Mouse (Mus musculus) gastrocnemius, postnatal 4 days (tissue): ENCODE data around the gene Muc2. TPM values are rescaled to one million over a fixed set of nuclear protein-coding genes. Genes with fewer than 3 reads are reported as not detected.

Source experiments
- DNase-seq, 2 experiments: peaks; one replicate each; pipeline ENCODE4 v3.0.0; 2021 to 2022; ENCODE audit warnings: low spot score in 2 of 2, mixed read lengths in 2 of 2
- total RNA-seq, 2 experiments: library from RNA; stranded (reverse); gene quantifications; 2 replicates each; pipeline ENCODE4 v1.2.3; 2021

Muc2 gene
- total RNA-seq, 2 experiments from 2014 or later, result 0.52 to 0.59 TPM

DNA sequence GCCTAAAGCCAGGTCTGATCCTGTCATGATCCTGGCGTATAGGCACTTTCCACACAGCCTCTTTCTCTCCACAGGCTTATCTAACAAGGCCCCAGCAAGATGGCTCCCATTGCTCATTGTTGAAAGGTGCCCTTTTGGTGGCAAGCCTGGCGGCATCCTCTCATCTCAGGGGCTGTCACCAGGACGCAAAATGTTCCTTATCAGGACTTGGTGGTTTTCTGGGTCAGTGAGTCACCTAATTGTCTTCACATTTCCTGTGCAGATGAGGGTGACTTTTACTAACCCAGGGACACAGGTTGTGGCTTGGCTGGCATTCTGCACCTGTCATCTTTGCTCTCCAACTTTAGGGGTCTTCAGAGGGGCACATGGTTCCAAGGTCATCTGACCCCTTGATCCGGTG lies 68.2 kb downstream of the Muc2 start:
- no peak for DNase-seq

GRCm38 (mm10) chr7:141770521-141770920 lies 80.4 kb downstream of the Muc2 start:
- DNase-seq, result no peak

DNA sequence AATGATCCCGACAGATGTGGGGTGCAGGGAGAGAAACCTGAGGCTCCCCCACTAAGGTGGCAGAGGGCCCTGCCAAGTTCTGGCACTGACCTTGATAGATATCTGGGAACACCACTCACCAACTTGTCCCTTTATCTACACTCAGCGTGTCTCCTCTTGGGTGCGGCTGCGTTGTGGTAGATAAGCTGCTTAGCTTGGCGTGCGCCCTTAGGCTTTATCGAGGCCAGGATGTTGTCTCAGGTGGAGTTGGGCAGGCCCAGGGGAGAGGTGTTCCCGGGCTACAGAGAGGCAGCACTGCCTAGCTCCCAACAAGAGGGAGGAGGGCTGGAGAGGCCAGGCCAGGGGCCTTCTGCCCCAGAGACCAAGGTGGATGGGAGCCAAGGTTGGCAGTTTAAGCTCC lies 80.8 kb downstream of the Muc2 start:
- DNase-seq, result no peak

GRCm38 (mm10) chr7:141772058-141772557 lies 82.0 kb downstream of the Muc2 start:
- no peak for DNase-seq

DNA sequence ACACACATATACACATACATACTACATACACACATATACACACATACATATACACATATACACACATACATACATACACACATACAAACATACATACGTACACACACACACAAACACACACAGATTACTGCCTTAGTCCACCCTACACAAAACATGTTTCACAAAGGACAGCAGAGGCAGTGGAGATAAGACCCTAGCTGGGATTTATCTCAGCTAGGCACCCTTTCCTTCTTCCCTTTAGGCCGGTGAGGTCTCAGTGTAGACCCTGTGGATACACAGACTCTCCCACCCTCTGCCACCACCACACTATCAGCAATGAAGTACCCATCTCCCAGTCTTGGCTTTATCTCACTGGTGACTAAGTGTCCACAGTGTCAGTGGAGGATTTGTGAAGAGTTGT lies 84.7 kb downstream of the Muc2 start:
- DNase-seq, result no peak

- no peak for DNase-seq
Observed at GRCm38 (mm10) chr7:141776199-141776598, 86.1 kb downstream of the Muc2 start.

GRCm38 (mm10) chr7:141788677-141789452 lies 98.7 kb downstream of the Muc2 start, which contains the start of gene Muc5ac:
Gene Muc5ac (plus strand): TSS chr7:141788972.
- no peak for DNase-seq

- DNase-seq, result no peak
Observed at GRCm38 (mm10) chr7:141794251-141794650, 104.1 kb downstream of the Muc2 start.

DNA sequence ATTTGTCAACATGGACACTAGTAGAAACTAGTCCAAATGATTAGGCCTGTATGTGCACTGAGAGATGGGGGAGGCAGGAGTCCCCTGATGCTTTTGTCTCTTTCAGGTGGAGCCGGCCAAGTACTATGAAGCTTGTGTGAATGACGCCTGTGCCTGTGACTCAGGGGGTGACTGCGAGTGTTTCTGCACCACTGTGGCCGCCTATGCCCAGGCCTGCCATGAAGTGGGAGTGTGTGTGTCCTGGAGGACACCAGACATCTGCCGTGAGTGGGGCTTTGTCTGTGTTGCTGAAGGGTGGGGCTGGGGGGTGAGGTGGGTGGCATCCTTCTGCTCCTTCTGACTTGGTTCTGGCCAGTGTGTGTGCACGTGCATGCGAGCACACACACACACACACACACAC lies 113.1 kb downstream of the Muc2 start:
- no peak for DNase-seq

Other genes starting within 250 kb of the Muc2 start
- 1 to 10 TPM; 4.0 to 4.5 TPM for gene Pidd1, start 246.3 kb upstream of the Muc2 start, total RNA-seq
- 1,000 to 10,000 TPM; 1,111 to 1,331 TPM for gene Rplp2, start 243.0 kb upstream of the Muc2 start, total RNA-seq
- gene Pnpla2, start 235.1 kb upstream of the Muc2 start, total RNA-seq, result 100 to 1,000 TPM in 1 of 2 experiments, 10 to 100 TPM in 1; 98.6 to 133 TPM
- gene Cracr2b, start 229.2 kb upstream of the Muc2 start, total RNA-seq, result 1 to 10 TPM; 8.9 to 9.3 TPM
- gene Cd151, start 222.9 kb upstream of the Muc2 start, total RNA-seq, result 10 to 100 TPM; 87.2 to 88.8 TPM
- gene Polr2l, start 215.2 kb upstream of the Muc2 start, total RNA-seq, result 10 to 100 TPM; 35.3 to 35.9 TPM
- 10 to 100 TPM; 19.6 to 19.7 TPM for gene Tspan4, start 215.1 kb upstream of the Muc2 start, total RNA-seq
- gene Chid1, start 150.5 kb upstream of the Muc2 start, total RNA-seq, result 10 to 100 TPM; 23.0 to 34.4 TPM
- gene Ap2a2, start 128.2 kb upstream of the Muc2 start, total RNA-seq, result 10 to 100 TPM; 63.4 to 65.5 TPM
- not detected for gene Muc6, start 35.0 kb upstream of the Muc2 start, total RNA-seq
- gene Muc5ac, start 98.6 kb downstream of the Muc2 start, total RNA-seq, result not detected
- under 1 TPM; 0.02 to 0.21 TPM for gene Muc5b, start 148.7 kb downstream of the Muc2 start, total RNA-seq
- 10 to 100 TPM; 31.1 to 34.3 TPM for gene Tollip, start 228.2 kb downstream of the Muc2 start, total RNA-seq